12 mouse cellular contexts compared by ENCODE assay signal in the genomic region with DNA sequence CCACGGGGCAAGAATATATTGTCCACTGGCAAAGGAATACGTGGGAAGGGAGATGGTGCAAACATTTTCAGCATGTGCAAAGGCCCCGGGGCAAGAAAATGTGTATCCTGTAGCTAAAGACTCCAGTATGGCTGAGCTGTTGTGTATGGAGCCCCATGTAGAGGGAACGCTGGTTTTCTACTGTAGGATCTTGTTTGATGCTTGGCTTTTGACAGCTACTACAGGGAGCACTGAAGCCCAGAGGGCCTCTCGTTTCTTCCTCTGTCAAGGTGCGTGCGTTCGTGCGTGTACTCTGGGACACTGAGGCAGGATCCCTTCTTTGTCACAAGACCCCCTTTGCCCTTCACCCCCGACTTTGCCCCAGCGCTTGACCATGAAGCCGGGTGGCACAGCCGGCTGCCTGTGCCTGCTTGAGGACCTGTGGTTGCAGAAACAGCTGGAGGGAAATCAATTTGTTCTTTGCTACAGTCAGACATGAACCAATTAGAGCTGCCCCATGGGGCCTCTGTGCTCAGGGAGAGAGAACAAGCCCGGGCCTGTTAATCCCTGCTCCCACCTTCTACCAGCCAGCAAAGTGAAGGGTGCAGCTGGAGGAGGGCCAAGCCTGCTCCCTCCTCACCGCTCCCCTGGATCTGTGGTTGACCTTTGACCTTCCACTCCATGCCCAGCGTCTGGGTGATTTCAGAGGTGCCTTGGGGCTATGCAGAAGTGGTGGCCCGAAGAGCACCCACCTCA.
DNase-seq lines count a peak whose midpoint lies in the region; ATAC-seq and TF ChIP-seq lines count a peak whose summit lies in the region.
"Had no signal": no experiment of that assay in that cellular context is flagged by ENCODE, and none has a peak within 500 bp of the region (broad histone marks: within the 10 kb centered on the region; RNA-seq: fewer than 3 reads in every experiment).

No protein-coding gene starts in this region.

- CTCF ChIA-PET in Patski (lab: Charles Lee): interaction anchor here (2.0 kb wide), 1 partner anchor 9 kb away, joined by 8 read pairs; no protein-coding TSS in a partner anchor

- POLR2A ChIA-PET in Patski (lab: Charles Lee): no interaction called here

- no peaks in the 10 kb centered on the region for H3K36me3 ChIP-seq in hindbrain, embryonic 11.5 days (ENCODE audit: control insufficient read depth, insufficient read depth, low read length)
- H3K36me3 ChIP-seq in hindbrain, embryonic 16.5 days (ENCODE audit: control insufficient read depth, insufficient read depth, low read length): no peaks in the 10 kb centered on the region
- H3K36me3 ChIP-seq in forebrain, embryonic 14.5 days (ENCODE audit: control insufficient read depth, insufficient read depth, low read length): no peaks in the 10 kb centered on the region
- no peaks in the 10 kb centered on the region for H3K36me3 ChIP-seq in midbrain, embryonic 15.5 days (replicated peaks)
- H3K36me3 ChIP-seq: embryonic facial prominence, embryonic 13.5 days; kidney, embryonic 15.5 days had no signal

- peak; percentile 52 for DNase-seq in hindbrain, embryonic 11.5 days (ENCODE audit: low spot score)
- no peak for DNase-seq in Patski (ENCODE audit: low read depth, low spot score)
- DNase-seq in forebrain, embryonic 14.5 days (ENCODE audit: low spot score): peak; percentile 60
- DNase-seq in adrenal gland, adult 8-10 months: no peak
- no peak for DNase-seq in gastrocnemius, postnatal 4 days (ENCODE audit: low spot score in 2 of 2)
- DNase-seq in right cerebral cortex, postnatal 14 days: no peak
- DNase-seq: gastrocnemius, adult 2 months had no signal

- H3K27me3 ChIP-seq in hindbrain, embryonic 11.5 days (ENCODE audit: control insufficient read depth, insufficient read depth, low read length): no peaks in the 10 kb centered on the region
- no peaks in the 10 kb centered on the region for H3K27me3 ChIP-seq in hindbrain, embryonic 16.5 days (replicated peaks; ENCODE audit: control insufficient read depth, insufficient read depth, low read length)
- peaks cover 6% of the 10 kb centered on the region for H3K27me3 ChIP-seq in Patski
- no peaks in the 10 kb centered on the region for H3K27me3 ChIP-seq in forebrain, embryonic 14.5 days (replicated peaks; ENCODE audit: control insufficient read depth, insufficient read depth, low read length)
- H3K27me3 ChIP-seq in midbrain, embryonic 15.5 days (replicated peaks): no peaks in the 10 kb centered on the region

- peaks cover 17% of the 10 kb centered on the region for H3K4me1 ChIP-seq in hindbrain, embryonic 11.5 days (replicated peaks; ENCODE audit: control insufficient read depth, insufficient read depth, low read length)
- no peaks in the 10 kb centered on the region for H3K4me1 ChIP-seq in hindbrain, embryonic 16.5 days (ENCODE audit: control insufficient read depth, insufficient read depth, low read depth, low read length)
- peaks cover 9% of the 10 kb centered on the region for H3K4me1 ChIP-seq in forebrain, embryonic 14.5 days (ENCODE audit: control insufficient read depth, insufficient read depth, low read length)
- peaks cover 7% of the 10 kb centered on the region for H3K4me1 ChIP-seq in midbrain, embryonic 15.5 days

- H3K9ac ChIP-seq in hindbrain, embryonic 11.5 days (ENCODE audit: low read depth, low read length): no peak overlapping the region; the same call in 1 of the 2 replicates
- no peak overlapping the region for H3K9ac ChIP-seq in hindbrain, embryonic 16.5 days (ENCODE audit: low read depth, low read length)
- H3K9ac ChIP-seq in forebrain, embryonic 14.5 days (ENCODE audit: low read length): 0 out of 2 replicates have a peak overlapping the region, but pooled peaks have one; percentile 0
- no peak overlapping the region for H3K9ac ChIP-seq in midbrain, embryonic 15.5 days
- H3K9ac ChIP-seq: embryonic facial prominence, embryonic 13.5 days; kidney, embryonic 15.5 days had no signal

- ATAC-seq in hindbrain, embryonic 11.5 days (ENCODE audit: low FRiP score): no peak
- ATAC-seq in hindbrain, embryonic 16.5 days: no peak
- ATAC-seq in Patski: peak; percentile 18
- ATAC-seq in forebrain, embryonic 14.5 days: no peak
- no peak for ATAC-seq in midbrain, embryonic 15.5 days (replicated peaks)

- H3K4me2 ChIP-seq in hindbrain, embryonic 11.5 days (replicated peaks; ENCODE audit: low read depth, low read length): no peak overlapping the region
- H3K4me2 ChIP-seq in hindbrain, embryonic 16.5 days (ENCODE audit: low read length): no peak overlapping the region
- no peak overlapping the region for H3K4me2 ChIP-seq in forebrain, embryonic 14.5 days (ENCODE audit: low read length)
- no peak overlapping the region for H3K4me2 ChIP-seq in midbrain, embryonic 15.5 days
- H3K4me2 ChIP-seq: embryonic facial prominence, embryonic 13.5 days; kidney, embryonic 15.5 days had no signal

- 54% methylated on average over 17 of the region's 17 CpGs for WGBS in hindbrain, embryonic 11.5 days
- 49% methylated on average over 17 of the region's 17 CpGs for WGBS in hindbrain, embryonic 16.5 days
- WGBS in forebrain, embryonic 14.5 days: 49% methylated on average over 17 of the region's 17 CpGs
- 43% methylated on average over 17 of the region's 17 CpGs for WGBS in midbrain, embryonic 15.5 days

- in situ Hi-C loops in Patski (cut with MboI; ENCODE audit: low pct_unique_long_range_greater_than_20kb): no loop called here

- H3K27ac ChIP-seq in hindbrain, embryonic 11.5 days (ENCODE audit: low read depth, low read length): peak overlapping the region; percentile 92
- H3K27ac ChIP-seq in hindbrain, embryonic 16.5 days (ENCODE audit: low read depth, low read length): no peak overlapping the region
- H3K27ac ChIP-seq in forebrain, embryonic 14.5 days (ENCODE audit: low read depth, low read length): peak overlapping the region; percentile 88
- peak overlapping the region; percentile 56; the same call in 1 of the 2 replicates for H3K27ac ChIP-seq in midbrain, embryonic 15.5 days
- H3K27ac ChIP-seq: embryonic facial prominence, embryonic 13.5 days; gastrocnemius, adult 2 months; kidney, embryonic 15.5 days had no signal

- no peaks in the 10 kb centered on the region for H3K9me3 ChIP-seq in hindbrain, embryonic 11.5 days (ENCODE audit: control insufficient read depth, low read length)
- no peaks in the 10 kb centered on the region for H3K9me3 ChIP-seq in hindbrain, embryonic 16.5 days (ENCODE audit: control insufficient read depth, low read length)
- H3K9me3 ChIP-seq in forebrain, embryonic 14.5 days (replicated peaks; ENCODE audit: control insufficient read depth, low read length): no peaks in the 10 kb centered on the region
- H3K9me3 ChIP-seq in midbrain, embryonic 15.5 days: no peaks in the 10 kb centered on the region
- H3K9me3 ChIP-seq: embryonic facial prominence, embryonic 13.5 days; kidney, embryonic 15.5 days; megakaryocyte, embryonic 14.5 days had no signal

- no peak overlapping the region for H3K4me3 ChIP-seq in hindbrain, embryonic 11.5 days (ENCODE audit: low read depth, low read length)
- H3K4me3 ChIP-seq in hindbrain, embryonic 16.5 days (ENCODE audit: low read length): no peak overlapping the region
- H3K4me3 ChIP-seq in forebrain, embryonic 14.5 days (ENCODE audit: low read depth, low read length): no peak overlapping the region
- H3K4me3 ChIP-seq in midbrain, embryonic 15.5 days: no peak overlapping the region
- H3K4me3 ChIP-seq: embryonic facial prominence, embryonic 13.5 days; gastrocnemius, adult 2 months; kidney, embryonic 15.5 days; megakaryocyte, embryonic 14.5 days had no signal

- no peak for TF ChIP-seq CTCF in Patski (IDR thresholded peaks at IDR 0.05)

Comparison
In these comparisons a context has a peak if more than half of its experiments do, and no peak if none do; other contexts are left out.
1. DNase-seq: peak in hindbrain, embryonic 11.5 days (single experiment) and forebrain, embryonic 14.5 days (single experiment); none in Patski (single experiment), adrenal gland, adult 8-10 months (single experiment), gastrocnemius, postnatal 4 days (0 of 2) and right cerebral cortex, postnatal 14 days (single experiment).